Mouse (Mus musculus): ENCODE data around the gene Olfr429. TPM values are rescaled to one million over a fixed set of nuclear protein-coding genes. Genes with fewer than 3 reads are reported as not detected.
"Not testable (repeated sequence)": the region's sequence is repeated elsewhere in the genome, so short reads cannot be mapped to it uniquely, and the experiment has no call there.

The Olfr429 gene
- not detected for total RNA-seq (2021)
- long read RNA-seq, experiment 1: 0 reads
- long read RNA-seq, experiment 2: 0 reads

- DNase-seq (ENCODE audit: low spot score in 2 of 2): no peak
Measured at GRCm38 (mm10) chr1:174084031-174084430, at the start of gene Olfr429. Olfr429 (plus strand) TSS chr1:174084331.

- DNase-seq (ENCODE audit: low spot score in 2 of 2): no peak
Measured at GRCm38 (mm10) chr1:174035841-174036240, 48.3 kb upstream of the Olfr429 start.

- no peak for DNase-seq (ENCODE audit: low spot score in 2 of 2)
Measured at GRCm38 (mm10) chr1:174038480-174038879, 45.7 kb upstream of the Olfr429 start.

GRCm38 (mm10) chr1:174040523-174041177 lies 43.5 kb upstream of the Olfr429 start, which contains the start of gene Olfr433:
Olfr433 (plus strand) TSS chr1:174040705.
- DNase-seq (ENCODE audit: low spot score in 2 of 2): no peak

- DNase-seq (ENCODE audit: low spot score in 2 of 2): not testable (repeated sequence)
Measured at GRCm38 (mm10) chr1:174042091-174042884, 41.8 kb upstream of the Olfr429 start.

- no peak for DNase-seq (ENCODE audit: low spot score in 2 of 2)
Measured at GRCm38 (mm10) chr1:174044431-174044830, 39.7 kb upstream of the Olfr429 start.

- DNase-seq (ENCODE audit: low spot score in 2 of 2): not testable (repeated sequence)
Measured at GRCm38 (mm10) chr1:174048227-174048626, 35.9 kb upstream of the Olfr429 start.

- DNase-seq (ENCODE audit: low spot score in 2 of 2): no peak
Measured at GRCm38 (mm10) chr1:174048893-174049292, 35.2 kb upstream of the Olfr429 start, which contains the start of gene Olfr432. Olfr432 (plus strand) TSS chr1:174049205.

- DNase-seq (ENCODE audit: low spot score in 2 of 2): not testable (repeated sequence)
Measured at GRCm38 (mm10) chr1:174049357-174049756, 34.8 kb upstream of the Olfr429 start.

GRCm38 (mm10) chr1:174050532-174050931 lies 33.6 kb upstream of the Olfr429 start:
- DNase-seq (ENCODE audit: low spot score in 2 of 2): no peak

- DNase-seq (ENCODE audit: low spot score in 2 of 2): no peak
Measured at GRCm38 (mm10) chr1:174051515-174051914, 32.6 kb upstream of the Olfr429 start.

- DNase-seq (ENCODE audit: low spot score in 2 of 2): no peak
Measured at GRCm38 (mm10) chr1:174051931-174052536, 32.1 kb upstream of the Olfr429 start.

GRCm38 (mm10) chr1:174052981-174053380 lies 31.1 kb upstream of the Olfr429 start:
- DNase-seq (ENCODE audit: low spot score in 2 of 2): no peak

GRCm38 (mm10) chr1:174055248-174055647 lies 28.9 kb upstream of the Olfr429 start:
- DNase-seq (ENCODE audit: low spot score in 2 of 2): no peak

GRCm38 (mm10) chr1:174066305-174066704 lies 17.8 kb upstream of the Olfr429 start, which contains the start of gene Olfr430:
Olfr430 (plus strand) TSS chr1:174066605.
- DNase-seq (ENCODE audit: low spot score in 2 of 2): no peak

GRCm38 (mm10) chr1:174096591-174096990 lies 12.5 kb downstream of the Olfr429 start, which contains the start of gene Olfr427:
Olfr427 (plus strand) TSS chr1:174096891.
- DNase-seq (ENCODE audit: low spot score in 2 of 2): no peak

- DNase-seq (ENCODE audit: low spot score in 2 of 2): no peak
Measured at GRCm38 (mm10) chr1:174103735-174104134, 19.6 kb downstream of the Olfr429 start.

GRCm38 (mm10) chr1:174121062-174121461 lies 36.9 kb downstream of the Olfr429 start, which contains the start of gene Olfr231:
Olfr231 (minus strand) TSS chr1:174121162.
- DNase-seq (ENCODE audit: low spot score in 2 of 2): no peak

GRCm38 (mm10) chr1:174131217-174131616 lies 47.1 kb downstream of the Olfr429 start, which contains the start of gene Olfr424:
Olfr424 (plus strand) TSS chr1:174131517.
- no peak for DNase-seq (ENCODE audit: low spot score in 2 of 2)

GRCm38 (mm10) chr1:174131999-174132398 lies 47.9 kb downstream of the Olfr429 start:
- DNase-seq (ENCODE audit: low spot score in 2 of 2): no peak

All from adrenal gland, postnatal 4 days (tissue).